Mouse (Mus musculus): ENCODE measurements around the gene Gm36176. TPM values are rescaled to one million over a fixed set of nuclear protein-coding genes. Genes with fewer than 3 reads are reported as not detected.

Gene Gm36176
- total RNA-seq, 2 experiments from 2014 or later, result not detected

- DNase-seq, result no peak
Measured at GRCm38 (mm10) chr10:77882553-77882952, 36.0 kb downstream of the Gm36176 start.

- DNase-seq, result no peak
Measured at GRCm38 (mm10) chr10:77886007-77886747, 39.6 kb downstream of the Gm36176 start.

- DNase-seq, result no peak
Measured at GRCm38 (mm10) chr10:77890987-77891565, 44.5 kb downstream of the Gm36176 start.

GRCm38 (mm10) chr10:77895562-77895961 lies 49.0 kb downstream of the Gm36176 start:
- DNase-seq, result no peak

Other genes with a start within 250 kb of the Gm36176 start
- gene Sumo3, start 240.7 kb upstream of the Gm36176 start, total RNA-seq (2021), result 100 to 1,000 TPM in 1 of 2 experiments, 10 to 100 TPM in 1; 89.0 to 106 TPM
- 10 to 100 TPM; 24.1 to 27.6 TPM for gene Gm49325, start 240.6 kb upstream of the Gm36176 start, total RNA-seq (2021)
- 10 to 100 TPM; 57.3 to 67.6 TPM for gene Ube2g2, start 224.5 kb upstream of the Gm36176 start, total RNA-seq (2021)
- under 1 TPM; 0.16 to 0.23 TPM for gene Tspear, start 160.2 kb upstream of the Gm36176 start, total RNA-seq (2021)
- gene Gm19402, start 156.0 kb upstream of the Gm36176 start, total RNA-seq (2021), result not detected
- gene Gm9508, start 149.6 kb upstream of the Gm36176 start, total RNA-seq (2021), result not detected
- gene Gm10272, start 140.2 kb upstream of the Gm36176 start, total RNA-seq (2021), result not detected
- not detected for gene Gm10024, start 135.3 kb upstream of the Gm36176 start, total RNA-seq (2021)
- gene Gm10142, start 131.0 kb upstream of the Gm36176 start, total RNA-seq (2021), result not detected
- gene Krtap12-1, start 126.2 kb upstream of the Gm36176 start, total RNA-seq (2021), result not detected
- not detected for gene Gm10100, start 120.3 kb upstream of the Gm36176 start, total RNA-seq (2021)
- not detected for gene Gm18596, start 104.2 kb upstream of the Gm36176 start, total RNA-seq (2021)
- gene Gm9736, start 95.4 kb upstream of the Gm36176 start, total RNA-seq (2021), result not detected
- gene Gm3233, start 87.1 kb upstream of the Gm36176 start, total RNA-seq (2021), result not detected
- not detected for gene Gm3238, start 75.5 kb upstream of the Gm36176 start, total RNA-seq (2021)
- not detected for gene Gm7138, start 69.9 kb upstream of the Gm36176 start, total RNA-seq (2021)
- gene Gm3250, start 64.3 kb upstream of the Gm36176 start, total RNA-seq (2021), result not detected
- not detected for gene Gm7137, start 58.6 kb upstream of the Gm36176 start, total RNA-seq (2021)
- gene Gm9639, start 51.7 kb upstream of the Gm36176 start, total RNA-seq (2021), result not detected
- not detected for gene Gm19668, start 47.7 kb upstream of the Gm36176 start, total RNA-seq (2021)
- not detected for gene Gm9507, start 35.0 kb upstream of the Gm36176 start, total RNA-seq (2021)
- gene Gm2696, start 32.1 kb upstream of the Gm36176 start, total RNA-seq (2021), result not detected
- not detected for gene Krtap10-4, start 19.7 kb upstream of the Gm36176 start, total RNA-seq (2021)
- gene Krtap10-10, start 10.9 kb upstream of the Gm36176 start, total RNA-seq (2021), result not detected
- not detected for gene Gm10318, start 6.1 kb downstream of the Gm36176 start, total RNA-seq (2021)
- gene Gm3285, start 15.2 kb downstream of the Gm36176 start, total RNA-seq (2021), result not detected
- 1 to 10 TPM; 4.2 to 5.7 TPM for gene Lrrc3, start 55.7 kb downstream of the Gm36176 start, total RNA-seq (2021)
- gene Trpm2, start 123.8 kb downstream of the Gm36176 start, total RNA-seq (2021), result 1 to 10 TPM; 2.2 to 4.7 TPM
- gene 1810043G02Rik, start 131.7 kb downstream of the Gm36176 start, total RNA-seq (2021), result 10 to 100 TPM; 18.6 to 20.9 TPM
- 100 to 1,000 TPM; 116 to 131 TPM for gene Pfkl, start 163.3 kb downstream of the Gm36176 start, total RNA-seq (2021)
- 10 to 100 TPM; 24.1 to 38.1 TPM for gene Dnmt3l, start 195.1 kb downstream of the Gm36176 start, total RNA-seq (2021)
- not detected for gene Aire, start 196.8 kb downstream of the Gm36176 start, total RNA-seq (2021)
- gene Icosl, start 222.5 kb downstream of the Gm36176 start, total RNA-seq (2021), result 10 to 100 TPM; 11.6 to 21.6 TPM

Data from adrenal gland, postnatal 36 days (tissue).